Mouse (Mus musculus): ENCODE measurements around the gene Zfp266.

GRCm38 (mm10) chr9:20509676-20510075 is 11.5 kb downstream of the Zfp266 start:
- TF ChIP-seq CTCF (IDR thresholded peaks at IDR 0.05; ENCODE audit: low read depth, low read length): no peak
- TF ChIP-seq POLR2A (IDR thresholded peaks at IDR 0.05; ENCODE audit: extremely low read depth, insufficient read depth, low read length): no peak

All from liver, adult 2 months (tissue).